Mouse (Mus musculus) myocyte (in vitro differentiated cells): ENCODE results near the gene Psmd3.
"Not testable (repeated sequence)": the region's sequence is repeated elsewhere in the genome, so short reads cannot be mapped to it uniquely, and the experiment has no call there.

Experiments
- MAX ChIP-seq: IDR thresholded peaks from one replicate; pipeline ENCODE4 v1.6.1; 2011; ENCODE audit warnings: low read depth, mild to moderate bottlenecking, control low read depth
- MYOG ChIP-seq, 3 experiments: IDR thresholded peaks; one replicate each; pipeline ENCODE4 v1.6.1; 2011; ENCODE audit warnings: control low read depth in 2 of 3, low read depth in 2 of 3, mild to moderate bottlenecking in 2 of 3; ENCODE audit not compliant: insufficient read length in 2 of 3, control insufficient read depth in 1 of 3, insufficient read depth in 1 of 3
- POLR2A ChIP-seq: IDR thresholded peaks from one replicate; pipeline ENCODE4 v1.6.1; 2011; ENCODE audit warnings: low read depth, mild to moderate bottlenecking, control low read depth, moderate library complexity; ENCODE audit not compliant: insufficient read length
- TCF12 ChIP-seq: IDR thresholded peaks from one replicate; pipeline ENCODE4 v1.6.1; 2011; ENCODE audit warnings: mild to moderate bottlenecking, control low read depth; ENCODE audit not compliant: poor library complexity, insufficient read depth, severe bottlenecking
- TCF3 ChIP-seq: IDR thresholded peaks from one replicate; pipeline ENCODE4 v1.6.1; 2011; ENCODE audit warnings: low read depth, control low read depth; ENCODE audit not compliant: insufficient read length
- USF1 ChIP-seq: IDR thresholded peaks from one replicate; pipeline ENCODE4 v1.6.1; 2011; ENCODE audit warnings: low read depth, mild to moderate bottlenecking, control low read depth, moderate library complexity

GRCm38 (mm10) chr11:98712009-98712408 is 29.7 kb downstream of the Psmd3 start:
- not testable (repeated sequence) for TF ChIP-seq POLR2A; TCF12; MAX; MYOG (IDR thresholded peaks at IDR 0.05; ENCODE audit: control insufficient read depth in 1 of 3, insufficient read depth in 1 of 3, insufficient read length in 2 of 3, low read depth in 2 of 3); USF1; TCF3
